Mouse (Mus musculus) liver, adult 2 months (tissue): Measurements from ENCODE around the gene Rubcn.

Source experiments
- CTCF ChIP-seq: fragments of 200-500 bp; IDR thresholded peaks from 2 replicates; pipeline ENCODE4 v1.5.1; 2011; ENCODE audit warnings: low read depth, low read length, control low read depth
- POLR2A ChIP-seq: fragments of 200-500 bp; IDR thresholded peaks from 2 replicates; pipeline ENCODE4 v1.6.1; 2011; ENCODE audit warnings: low read length, control low read depth; ENCODE audit not compliant: insufficient read depth; ENCODE audit errors: extremely low read depth

DNA sequence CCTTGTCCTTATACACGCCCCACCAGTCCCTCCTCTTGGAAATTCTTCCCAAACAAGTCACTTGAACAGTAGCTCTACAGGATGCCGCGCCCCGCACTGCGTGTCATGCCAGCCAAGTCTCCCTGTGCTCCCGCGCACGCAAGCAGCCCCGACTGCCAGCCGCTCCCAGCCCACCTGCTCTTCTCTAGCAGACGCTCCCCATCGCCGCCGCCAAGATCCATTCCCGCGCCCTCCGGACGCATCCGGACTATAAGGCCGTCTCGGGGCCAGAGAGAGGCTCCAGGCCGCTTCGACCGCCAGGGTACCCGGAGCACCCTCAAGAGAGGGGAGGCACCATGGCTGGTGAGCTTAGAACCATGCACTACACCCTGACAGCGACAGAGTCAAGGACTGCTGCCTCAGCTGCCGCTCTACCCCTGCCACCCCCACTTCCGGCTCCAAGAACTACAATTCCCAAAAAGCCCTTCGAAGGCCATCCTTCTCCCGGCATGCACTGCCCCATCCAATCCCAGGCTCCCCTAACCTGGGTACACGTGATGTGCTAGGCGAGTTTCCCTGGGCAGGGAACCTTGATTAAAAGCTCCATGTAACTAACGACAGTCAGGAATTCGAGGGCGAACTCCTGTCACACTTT is 9.5 kb downstream of the Rubcn start:
- TF ChIP-seq CTCF (0 out of 2 replicates have a peak, but pooled peaks have one; percentile 6), POLR2A (0 out of 2 replicates have a peak, but pooled peaks have one; percentile 54)
